Mouse (Mus musculus): ENCODE measurements around the gene Gjb5.

DNA sequence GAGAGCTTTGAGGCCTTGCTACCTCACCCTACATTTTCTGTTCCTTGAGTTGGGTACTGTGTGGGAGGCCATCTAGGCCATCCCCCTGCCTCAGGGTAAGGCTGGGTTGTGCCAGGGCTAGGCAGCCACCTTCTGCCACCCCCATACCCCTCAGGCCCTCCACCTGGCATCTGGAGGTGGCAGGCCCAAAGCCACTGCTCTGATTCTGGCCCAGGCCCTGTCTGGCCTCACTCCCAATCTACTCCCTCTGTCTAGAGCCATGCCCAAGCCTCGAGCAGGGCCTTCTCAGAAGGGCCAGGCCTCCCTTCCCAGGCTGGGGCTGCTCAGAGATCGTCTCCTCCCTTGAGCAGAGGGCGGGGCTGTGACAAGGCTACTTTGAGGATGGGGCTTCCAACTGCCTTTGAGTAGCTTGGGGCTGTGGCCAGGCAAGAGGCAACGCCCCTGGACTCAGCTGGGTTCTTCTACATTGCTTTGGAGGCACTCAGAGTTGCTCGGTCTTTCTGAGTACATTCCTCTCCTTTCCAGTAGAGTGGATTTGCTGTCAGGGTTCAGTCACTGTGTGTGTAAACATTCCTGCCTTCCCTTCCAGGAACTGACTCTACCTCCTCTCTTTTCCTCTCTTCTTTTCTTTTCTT, 23.0 kb downstream of the Gjb5 start:
- TF ChIP-seq POLR2A (IDR thresholded peaks at IDR 0.05; ENCODE audit: extremely low read depth, insufficient read depth, low read length): no peak
- no peak for TF ChIP-seq CTCF (IDR thresholded peaks at IDR 0.05; ENCODE audit: extremely low read depth, insufficient read depth, low read length)

Measured in cortical plate, adult 2 months (tissue).